In genomic region chr10:39369977-39370785, GRCm38 (mm10) we compare ENCODE assay signal across 7 mouse cellular contexts. TPM values are rescaled to one million over a fixed set of nuclear protein-coding genes. Genes with fewer than 3 reads are reported as not detected.
DNase-seq lines count a peak whose midpoint lies in the region; ATAC-seq and TF ChIP-seq lines count a peak whose summit lies in the region.

No protein-coding gene starts in this region.

- peak; percentile 51 for DNase-seq in G1E (ENCODE audit: low spot score)
- DNase-seq in adrenal gland, postnatal 25 days = peak; percentile 60
- peak; percentile 58 for DNase-seq in forebrain, embryonic 10.5 days (ENCODE audit: extremely low spot score, low spot score)
- peak; percentile 53 for DNase-seq in kidney, postnatal 14 days
- peak; percentile 43 for DNase-seq in right cerebral cortex, postnatal 14 days

- under 1% methylated on average over 59 of the region's 68 CpGs for WGBS in forebrain, embryonic 10.5 days
- under 1% methylated on average over 60 of the region's 68 CpGs for WGBS in heart, embryonic 16.5 days
- WGBS in lung, embryonic 16.5 days = under 1% methylated on average over 52 of the region's 68 CpGs

- H3K9me3 ChIP-seq in G1E (replicated peaks) = no peaks in the 10 kb centered on the region
- no peaks in the 10 kb centered on the region for H3K9me3 ChIP-seq in forebrain, embryonic 10.5 days
- no peaks in the 10 kb centered on the region for H3K9me3 ChIP-seq in heart, embryonic 16.5 days (replicated peaks; ENCODE audit: control insufficient read depth, low read length)
- no peaks in the 10 kb centered on the region for H3K9me3 ChIP-seq in lung, embryonic 16.5 days (ENCODE audit: control insufficient read depth, low read length)

- H3K9ac ChIP-seq in heart, embryonic 16.5 days (ENCODE audit: low read length) = peak overlapping the region; percentile 89
- peak overlapping the region; percentile 89 for H3K9ac ChIP-seq in lung, embryonic 16.5 days (ENCODE audit: low read length)

- peaks cover 33% of the 10 kb centered on the region for H3K36me3 ChIP-seq in G1E (replicated peaks)
- H3K36me3 ChIP-seq in forebrain, embryonic 10.5 days (replicated peaks) = no peaks in the 10 kb centered on the region
- H3K36me3 ChIP-seq in heart, embryonic 16.5 days (ENCODE audit: control insufficient read depth, insufficient read depth) = no peaks in the 10 kb centered on the region
- H3K36me3 ChIP-seq in lung, embryonic 16.5 days (ENCODE audit: control insufficient read depth, insufficient read depth, low read length) = no peaks in the 10 kb centered on the region

- H3K4me2 ChIP-seq in heart, embryonic 16.5 days (ENCODE audit: low read depth, low read length) = peak overlapping the region; percentile 68
- peak overlapping the region; percentile 91 for H3K4me2 ChIP-seq in lung, embryonic 16.5 days (ENCODE audit: low read depth, low read length)

- no peak for ATAC-seq in G1E (ENCODE audit: extremely low read depth, insufficient number of reproducible peaks, low FRiP score, poor library complexity, severe bottlenecking)
- peak; percentile 33 for ATAC-seq in heart, embryonic 16.5 days (replicated peaks; ENCODE audit: extremely low read depth, insufficient read depth, low FRiP score)
- peak; percentile 64 for ATAC-seq in lung, embryonic 16.5 days (ENCODE audit: low read depth)

- no peaks in the 10 kb centered on the region for H3K27me3 ChIP-seq in G1E (ENCODE audit: insufficient read depth, low read length)
- H3K27me3 ChIP-seq in forebrain, embryonic 10.5 days (ENCODE audit: poor library complexity, severe bottlenecking) = peaks cover 16% of the 10 kb centered on the region
- H3K27me3 ChIP-seq in heart, embryonic 16.5 days (ENCODE audit: control insufficient read depth, insufficient read depth, low read length) = no peaks in the 10 kb centered on the region
- H3K27me3 ChIP-seq in lung, embryonic 16.5 days (ENCODE audit: control insufficient read depth, insufficient read depth, low read depth, low read length) = peaks cover 3% of the 10 kb centered on the region; the same call in 1 of the 2 replicates

- H3K4me3 ChIP-seq in G1E (ENCODE audit: low read depth, low read length) = peak overlapping the region; percentile 93
- H3K4me3 ChIP-seq in forebrain, embryonic 10.5 days = peak overlapping the region; percentile 85
- H3K4me3 ChIP-seq in heart, embryonic 16.5 days (ENCODE audit: low read length) = peak overlapping the region; percentile 85
- peak overlapping the region; percentile 89 for H3K4me3 ChIP-seq in lung, embryonic 16.5 days (ENCODE audit: low read length)

- peak overlapping the region; percentile 96 for H3K27ac ChIP-seq in forebrain, embryonic 10.5 days
- peak overlapping the region; percentile 88 for H3K27ac ChIP-seq in heart, embryonic 16.5 days (ENCODE audit: low read length)
- peak overlapping the region; percentile 78 for H3K27ac ChIP-seq in lung, embryonic 16.5 days (ENCODE audit: low read length)

- no peak for TF ChIP-seq CTCF in G1E (IDR thresholded peaks at IDR 0.05; ENCODE audit: low read depth, low read length)

- peaks cover 58% of the 10 kb centered on the region for H3K4me1 ChIP-seq in G1E (ENCODE audit: insufficient read depth, low read depth, low read length)
- peaks cover 49% of the 10 kb centered on the region for H3K4me1 ChIP-seq in forebrain, embryonic 10.5 days
- H3K4me1 ChIP-seq in heart, embryonic 16.5 days (ENCODE audit: control insufficient read depth, insufficient read depth, low read length) = peaks cover 14% of the 10 kb centered on the region
- peaks cover 12% of the 10 kb centered on the region for H3K4me1 ChIP-seq in lung, embryonic 16.5 days (replicated peaks; ENCODE audit: control insufficient read depth, insufficient read depth, low read length)

RNA-seq across cellular contexts. Expression of gene Fyn, which starts 1.5 kb away (rescaled TPM):
- total RNA-seq in G1E (2014; fragmentation: Nextera tagmentation) (91.4 and 101 TPM in 2 replicates), G1E (2017) (125 and 127 TPM in 2 replicates)
- polyA plus RNA-seq in G1E (2012) = 88.6 and 89.7 TPM in 2 replicates
- total RNA-seq in adrenal gland, postnatal 25 days (2021) = 47.7 and 49.6 TPM in 2 replicates
- polyA plus RNA-seq in forebrain, embryonic 10.5 days (2016; fragmentation: Nextera tagmentation; extraction: Ambion mirVana) = 20.5 and 21.4 TPM in 2 replicates
- polyA plus RNA-seq in heart, embryonic 16.5 days (2015; fragmentation: Nextera tagmentation; extraction: Ambion mirVana) = 14.6 and 15.0 TPM in 2 replicates
- 13.4 and 16.8 TPM in 2 replicates for polyA plus RNA-seq in lung, embryonic 16.5 days (2015; fragmentation: Nextera tagmentation; extraction: Ambion mirVana)
